Mouse (Mus musculus): ENCODE data around the gene Prss33.
A peak's percentile ranks its signal among the peaks of the same experiment; 100 is the strongest.

The Prss33 gene

DNA sequence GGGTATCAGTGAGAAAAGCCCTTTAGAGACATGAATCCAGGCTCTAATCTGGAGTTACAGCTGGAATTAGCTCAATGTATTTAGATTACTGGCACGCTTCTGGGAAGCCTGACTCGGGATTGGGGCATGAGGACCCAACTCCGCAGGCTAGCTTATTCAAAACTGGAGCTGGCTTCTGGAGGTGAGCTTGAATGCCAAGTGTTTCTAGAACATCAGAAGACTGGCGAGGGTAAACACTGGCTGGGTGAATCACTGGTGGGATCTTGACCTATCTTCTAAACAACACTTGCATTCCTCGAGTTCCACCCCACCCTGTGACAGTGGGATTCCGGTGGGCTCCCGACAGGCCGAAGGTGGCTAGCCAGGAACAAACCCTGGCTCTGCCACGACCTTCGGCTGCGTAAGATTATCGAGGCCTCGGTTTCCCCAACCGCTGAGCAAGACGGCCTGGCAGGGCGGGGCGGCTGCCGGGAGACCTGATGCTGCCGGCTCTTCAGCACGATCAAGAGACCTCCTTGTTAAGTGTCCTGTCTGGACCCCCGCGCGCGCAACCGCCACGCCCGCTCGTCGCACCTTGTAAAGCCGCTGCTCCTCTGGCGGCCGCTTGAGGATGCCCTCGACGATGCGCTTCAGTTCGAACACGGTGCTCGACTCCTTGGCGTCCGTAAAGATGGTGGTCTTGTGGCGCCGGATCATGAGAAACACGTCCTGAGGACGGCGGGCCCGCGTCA is 7.4 kb downstream of the Prss33 start:
- ATAC-seq (ENCODE audit: insufficient number of reproducible peaks, low FRiP score, low TSS enrichment): peak; percentile 11; the same call in 1 of the 2 replicates

DNA sequence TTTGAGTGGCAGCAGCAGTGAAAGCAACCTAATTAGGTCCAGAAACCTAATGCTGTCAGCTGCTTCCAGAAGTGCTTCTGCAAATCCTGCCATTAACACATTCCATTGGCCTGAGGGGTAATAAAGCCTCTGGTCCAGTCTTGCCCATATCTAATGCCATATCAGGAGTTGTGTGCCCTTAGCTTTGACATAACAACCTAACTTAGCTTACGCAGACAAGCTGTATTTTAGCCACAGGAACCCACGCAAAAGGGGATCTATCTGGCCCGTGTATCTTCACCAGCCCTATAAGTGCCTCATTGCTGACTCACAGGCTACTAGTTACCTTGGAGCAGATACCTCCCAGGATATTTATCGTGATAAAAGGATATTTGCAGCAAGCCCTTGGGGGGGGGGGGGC is 10.3 kb downstream of the Prss33 start:
- no peak for ATAC-seq (ENCODE audit: insufficient number of reproducible peaks, low FRiP score, low TSS enrichment)

DNA sequence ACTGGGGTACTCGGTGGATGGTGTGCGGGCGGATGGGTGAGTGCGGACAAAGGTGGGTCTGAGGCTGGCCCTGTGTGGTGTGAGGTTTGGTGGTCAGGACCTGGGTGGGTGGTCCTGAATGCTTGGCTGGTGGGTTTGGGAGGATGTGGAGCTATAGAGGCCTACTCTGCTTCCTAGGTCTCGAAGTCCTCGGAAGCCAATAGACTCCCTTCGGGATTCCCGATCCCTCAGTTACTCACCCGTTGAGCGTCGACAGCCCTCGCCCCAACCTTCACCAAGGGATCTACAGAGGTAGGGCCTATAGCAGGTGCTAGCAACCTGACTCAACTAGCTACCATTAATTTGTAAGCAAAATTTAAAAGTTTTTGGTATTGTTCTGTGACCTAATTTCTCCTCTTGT is 12.2 kb downstream of the Prss33 start:
- no peak for ATAC-seq (ENCODE audit: insufficient number of reproducible peaks, low FRiP score, low TSS enrichment)

DNA sequence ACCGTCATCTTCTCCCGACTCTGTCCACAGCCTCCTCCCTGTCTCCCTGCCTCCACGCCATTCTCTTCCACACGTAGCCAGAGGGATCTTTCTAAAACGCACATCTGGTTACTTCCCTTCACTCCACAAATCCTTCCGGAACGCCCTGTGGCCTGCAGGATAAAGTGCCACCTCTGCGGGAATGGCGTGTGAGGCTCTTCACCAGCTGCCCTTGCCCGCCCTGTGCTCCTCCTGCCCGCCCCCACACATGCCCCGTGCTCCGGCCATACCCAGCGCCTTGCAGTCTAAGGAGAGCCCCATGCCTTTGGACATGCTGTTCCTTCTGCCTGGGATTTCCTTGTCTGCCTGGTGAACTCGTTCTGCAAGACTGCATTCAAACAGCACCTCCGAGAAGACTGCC is 12.8 kb downstream of the Prss33 start:
- no peak for ATAC-seq (ENCODE audit: insufficient number of reproducible peaks, low FRiP score, low TSS enrichment)

DNA sequence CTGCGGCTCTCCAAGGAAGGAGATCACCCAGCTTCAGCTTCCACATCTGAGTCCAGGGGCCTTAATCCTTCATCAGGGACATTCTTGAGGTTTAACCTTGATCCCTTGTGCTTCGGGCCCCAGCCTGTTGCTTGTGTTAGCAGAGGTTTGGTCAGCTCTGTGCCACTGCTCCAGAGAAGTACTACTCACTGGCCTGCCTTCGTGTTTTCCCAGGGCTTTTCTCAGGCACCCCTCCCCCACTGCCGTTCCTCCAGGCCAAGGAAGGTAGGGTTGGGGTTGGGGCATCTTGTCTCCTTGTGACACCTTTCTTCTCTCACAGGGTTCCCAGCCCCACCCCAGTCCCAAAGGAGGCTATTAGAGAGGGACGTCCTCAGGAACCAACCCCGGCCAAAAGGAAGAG is 13.8 kb downstream of the Prss33 start:
- ATAC-seq (ENCODE audit: insufficient number of reproducible peaks, low FRiP score, low TSS enrichment): no peak

DNA sequence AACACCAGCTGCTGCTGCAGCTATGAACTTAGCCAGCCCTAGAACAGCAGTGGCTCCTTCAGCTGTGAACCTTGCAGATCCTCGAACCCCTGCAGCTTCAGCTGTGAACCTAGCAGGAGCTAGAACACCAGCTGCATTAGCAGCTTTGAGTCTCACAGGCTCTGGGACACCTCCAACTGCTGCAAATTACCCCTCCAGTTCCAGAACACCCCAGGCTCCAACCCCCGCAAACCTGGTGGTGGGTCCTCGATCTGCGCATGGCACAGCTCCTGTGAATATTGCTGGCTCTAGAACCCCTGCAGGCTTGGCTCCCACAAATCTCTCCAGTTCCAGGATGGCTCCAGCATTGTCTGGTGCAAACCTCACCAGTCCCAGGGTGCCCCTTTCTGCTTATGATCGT is 15.1 kb downstream of the Prss33 start:
- ATAC-seq (ENCODE audit: insufficient number of reproducible peaks, low FRiP score, low TSS enrichment): no peak

DNA sequence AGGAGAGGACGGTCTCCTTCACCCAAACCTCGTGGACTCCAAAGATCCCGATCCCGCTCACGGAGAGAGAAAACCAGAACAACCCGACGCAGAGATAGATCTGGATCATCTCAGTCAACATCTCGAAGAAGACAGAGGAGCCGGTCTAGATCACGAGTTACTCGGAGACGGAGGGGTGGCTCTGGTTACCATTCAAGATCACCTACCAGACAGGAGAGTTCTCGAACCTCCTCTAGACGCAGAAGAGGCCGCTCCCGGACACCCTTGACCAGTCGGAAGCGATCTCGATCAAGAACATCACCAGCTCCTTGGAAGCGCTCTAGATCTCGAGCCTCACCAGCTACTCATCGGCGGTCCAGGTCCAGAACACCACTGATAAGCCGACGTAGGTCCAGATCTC is 16.6 kb downstream of the Prss33 start:
- ATAC-seq (ENCODE audit: insufficient number of reproducible peaks, low FRiP score, low TSS enrichment): no peak

DNA sequence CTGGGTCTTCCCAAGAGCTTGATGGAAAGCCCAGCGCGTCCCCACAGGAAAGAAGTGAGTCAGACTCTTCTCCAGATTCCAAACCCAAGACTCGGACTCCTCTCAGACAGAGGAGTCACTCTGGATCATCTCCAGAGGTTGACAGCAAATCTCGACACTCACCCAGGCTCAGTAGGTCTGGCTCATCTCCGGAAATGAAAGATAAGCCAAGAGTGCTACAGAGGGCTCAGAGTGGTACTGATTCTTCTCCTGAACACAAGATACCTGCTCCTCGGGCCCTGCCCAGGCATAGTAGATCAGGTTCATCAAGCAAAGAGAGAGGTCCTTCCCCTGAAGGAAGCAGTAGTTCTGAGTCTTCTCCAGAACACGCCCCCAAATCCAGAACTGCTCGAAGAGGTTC is 17.3 kb downstream of the Prss33 start:
- no peak for ATAC-seq (ENCODE audit: insufficient number of reproducible peaks, low FRiP score, low TSS enrichment)

DNA sequence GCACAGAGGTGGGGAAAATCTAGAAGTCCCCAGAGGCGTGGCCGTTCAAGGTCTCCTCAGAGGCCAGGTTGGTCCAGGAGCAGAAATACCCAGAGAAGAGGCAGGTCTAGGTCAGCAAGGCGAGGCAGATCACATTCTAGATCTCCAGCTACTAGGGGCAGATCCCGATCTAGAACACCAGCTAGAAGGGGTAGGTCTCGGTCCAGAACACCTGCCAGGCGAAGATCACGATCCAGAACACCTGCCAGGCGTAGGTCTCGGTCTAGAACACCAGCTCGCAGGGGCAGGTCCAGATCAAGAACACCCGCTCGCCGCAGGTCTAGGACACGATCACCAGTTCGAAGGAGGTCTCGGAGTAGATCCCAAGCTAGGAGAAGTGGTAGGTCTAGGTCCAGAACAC is 20.2 kb downstream of the Prss33 start:
- no peak for ATAC-seq (ENCODE audit: insufficient number of reproducible peaks, low FRiP score, low TSS enrichment)

DNA sequence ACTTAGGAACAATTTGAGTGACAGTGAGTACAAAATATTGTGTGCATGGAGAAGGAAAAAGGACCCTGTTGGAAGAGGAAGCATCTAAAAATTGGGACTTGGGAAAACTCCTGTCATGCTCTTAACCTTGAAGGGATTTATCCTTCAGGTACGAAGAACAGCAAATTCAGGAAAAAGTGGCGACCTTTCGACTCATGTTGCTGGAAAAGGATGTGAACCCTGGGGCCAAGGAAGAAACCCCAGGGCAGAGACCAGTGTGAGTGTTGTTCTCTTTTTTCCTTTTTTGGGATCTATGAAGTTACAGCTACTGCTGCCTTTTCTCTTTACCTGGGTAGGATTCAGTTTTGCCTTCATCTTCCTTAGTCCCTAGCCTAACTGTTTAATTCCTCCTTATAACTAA is 27.9 kb downstream of the Prss33 start:
- no peak for ATAC-seq (ENCODE audit: insufficient number of reproducible peaks, low FRiP score, low TSS enrichment)

DNA sequence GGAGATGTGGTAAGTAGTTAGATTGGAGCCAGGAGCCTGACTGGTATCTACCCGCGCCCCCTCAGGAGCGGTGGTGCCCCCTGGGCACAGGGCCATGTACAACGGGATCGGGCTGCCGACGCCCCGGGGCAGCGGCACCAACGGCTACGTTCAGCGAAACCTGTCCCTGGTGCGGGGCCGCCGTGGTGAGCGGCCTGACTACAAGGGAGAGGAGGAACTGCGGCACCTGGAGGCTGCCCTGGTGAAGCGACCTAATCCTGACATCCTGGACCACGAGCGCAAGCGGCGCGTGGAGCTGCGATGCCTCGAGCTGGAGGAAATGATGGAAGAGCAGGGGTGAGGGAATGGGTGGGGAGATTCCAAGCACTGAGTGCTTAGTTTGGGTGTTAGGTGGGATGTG is 29.0 kb downstream of the Prss33 start:
- no peak for ATAC-seq (ENCODE audit: insufficient number of reproducible peaks, low FRiP score, low TSS enrichment)

DNA sequence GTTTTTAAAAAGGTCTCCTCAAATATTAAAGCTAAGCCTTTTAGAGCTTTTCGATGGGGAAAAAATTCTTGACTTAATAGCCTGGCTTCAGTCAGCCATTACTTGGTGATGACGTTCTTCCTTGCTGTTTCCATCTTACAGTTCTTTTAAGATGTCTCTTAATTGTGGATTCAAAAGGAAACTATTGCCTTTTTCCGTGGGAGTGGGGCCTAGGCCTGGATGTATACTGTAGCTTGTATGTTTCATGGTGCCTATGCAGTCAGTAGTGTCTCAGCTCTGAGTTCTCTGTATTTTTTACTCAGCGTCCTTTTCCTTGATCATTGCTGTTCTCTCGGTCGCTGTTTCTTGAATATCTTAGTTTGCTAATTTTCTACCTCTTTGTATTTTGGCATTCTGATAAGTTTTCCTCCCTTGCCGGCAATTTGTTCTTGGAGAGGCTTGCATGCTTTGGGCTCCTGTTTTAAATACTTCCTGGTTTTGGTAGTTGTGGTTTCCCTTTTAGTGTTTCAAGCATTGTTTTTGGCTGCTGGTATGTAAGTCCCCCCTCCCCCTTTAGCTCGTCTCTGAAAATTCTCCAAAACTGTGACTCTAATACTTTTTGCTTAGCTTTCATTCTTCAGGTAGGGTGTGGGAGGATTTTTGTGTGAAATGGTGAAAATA is 31.3 kb downstream of the Prss33 start:
- ATAC-seq (ENCODE audit: insufficient number of reproducible peaks, low FRiP score, low TSS enrichment): no peak

DNA sequence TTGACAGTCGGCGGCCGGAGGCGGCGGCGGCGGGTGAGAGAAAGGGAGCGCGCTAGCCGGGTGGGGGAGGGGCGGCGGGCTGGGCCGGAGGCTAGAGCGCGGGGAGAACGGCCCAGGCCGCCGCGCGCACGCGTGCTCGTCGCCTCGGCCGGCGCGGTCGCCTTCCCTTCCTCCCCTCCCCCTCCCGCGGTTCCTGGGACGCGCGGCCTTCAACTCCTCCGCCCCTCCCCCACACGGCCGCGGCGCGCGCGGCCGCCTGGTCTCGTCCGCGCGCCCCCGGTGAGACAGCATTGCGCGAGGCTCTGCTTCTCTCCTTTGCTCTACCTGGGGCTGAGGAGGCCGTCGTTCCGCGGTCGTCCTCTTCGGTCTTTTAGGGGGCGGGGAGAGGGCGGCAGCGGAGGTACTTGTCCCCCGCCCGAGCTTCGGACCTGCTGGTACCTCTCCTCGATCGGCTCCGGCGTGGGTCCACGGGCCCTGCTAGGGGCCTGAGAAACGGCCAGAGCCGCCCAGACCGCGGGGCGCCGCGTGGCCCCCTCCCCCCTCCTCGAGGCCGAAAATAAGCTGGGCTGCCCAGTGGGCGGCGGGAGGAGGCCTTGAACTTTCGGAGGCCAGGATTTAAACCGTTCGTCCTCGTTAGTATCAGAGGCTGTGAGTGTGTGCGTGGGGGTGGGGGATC is 32.4 kb downstream of the Prss33 start:
- ATAC-seq (ENCODE audit: insufficient number of reproducible peaks, low FRiP score, low TSS enrichment): 0 out of 2 replicates have a peak, but pooled peaks have one; percentile 4

DNA sequence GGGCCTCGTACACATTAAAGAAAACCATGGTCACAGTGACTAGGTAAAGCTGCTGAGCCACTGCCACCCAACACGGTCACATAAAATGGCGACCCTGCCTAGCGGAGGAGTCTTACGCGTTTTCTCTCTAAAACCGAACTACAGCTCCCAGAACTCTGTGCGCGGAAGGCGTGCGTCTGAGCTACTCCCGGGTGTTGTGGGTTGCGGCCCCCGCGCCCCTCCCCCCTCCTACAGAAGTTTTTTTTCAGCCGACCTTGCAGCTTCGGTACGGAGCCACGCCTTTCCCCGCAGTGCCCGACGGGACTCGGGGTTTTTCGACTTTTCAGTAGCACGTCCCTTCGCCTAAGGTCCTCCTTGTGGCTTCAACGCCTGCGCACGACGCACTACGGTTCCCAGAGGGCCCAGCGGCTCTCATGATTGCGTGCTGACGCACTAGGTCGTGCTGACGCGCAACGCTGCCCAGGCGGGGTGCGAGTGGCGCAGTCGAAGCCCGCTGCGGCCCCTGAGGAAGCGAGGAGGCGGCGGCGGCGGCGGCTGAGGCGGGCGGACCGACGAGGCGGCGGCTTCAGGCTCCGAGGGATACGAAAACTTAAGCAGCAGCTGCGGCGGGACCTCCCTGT is 33.0 kb downstream of the Prss33 start:
- peak; percentile 98 for ATAC-seq (ENCODE audit: insufficient number of reproducible peaks, low FRiP score, low TSS enrichment)

DNA sequence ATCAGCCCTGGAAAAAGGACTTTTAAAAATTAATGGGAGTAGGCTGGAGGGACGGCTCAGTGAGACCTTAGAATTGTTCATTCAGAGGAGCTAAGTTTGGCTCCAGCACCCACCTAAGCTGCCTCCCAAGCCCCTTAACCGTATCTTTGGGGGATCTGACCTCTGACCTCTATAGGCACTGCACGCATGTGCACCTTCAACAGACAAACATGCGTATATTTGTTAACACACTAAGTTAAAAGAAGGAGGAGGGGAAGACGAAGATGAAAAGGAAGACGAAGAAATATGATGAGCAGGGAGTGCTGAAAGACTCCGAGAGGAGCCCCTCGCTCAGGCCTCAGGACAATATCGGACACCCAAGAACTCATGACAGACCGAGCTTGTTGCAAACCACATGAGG is 34.2 kb downstream of the Prss33 start:
- ATAC-seq (ENCODE audit: insufficient number of reproducible peaks, low FRiP score, low TSS enrichment): no peak

DNA sequence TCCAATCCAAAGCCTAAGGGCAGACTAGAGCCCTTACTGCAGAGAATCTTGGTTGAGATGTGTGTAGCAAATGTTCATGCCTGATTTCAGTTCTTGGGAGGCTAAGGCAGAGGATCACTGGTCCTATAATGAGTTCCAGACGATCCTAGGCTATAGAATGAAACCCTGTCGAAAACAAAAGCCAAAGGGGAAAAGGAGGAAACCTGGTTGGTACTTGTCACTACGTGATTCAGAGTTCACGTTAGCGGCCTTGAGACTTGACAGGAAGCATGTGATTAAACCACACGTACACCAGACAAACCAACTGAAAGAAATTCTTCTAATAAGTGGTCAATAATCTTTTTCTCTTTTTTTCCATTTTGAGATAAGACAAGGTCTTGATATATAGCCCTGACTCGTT is 38.5 kb downstream of the Prss33 start:
- ATAC-seq (ENCODE audit: insufficient number of reproducible peaks, low FRiP score, low TSS enrichment): no peak

DNA sequence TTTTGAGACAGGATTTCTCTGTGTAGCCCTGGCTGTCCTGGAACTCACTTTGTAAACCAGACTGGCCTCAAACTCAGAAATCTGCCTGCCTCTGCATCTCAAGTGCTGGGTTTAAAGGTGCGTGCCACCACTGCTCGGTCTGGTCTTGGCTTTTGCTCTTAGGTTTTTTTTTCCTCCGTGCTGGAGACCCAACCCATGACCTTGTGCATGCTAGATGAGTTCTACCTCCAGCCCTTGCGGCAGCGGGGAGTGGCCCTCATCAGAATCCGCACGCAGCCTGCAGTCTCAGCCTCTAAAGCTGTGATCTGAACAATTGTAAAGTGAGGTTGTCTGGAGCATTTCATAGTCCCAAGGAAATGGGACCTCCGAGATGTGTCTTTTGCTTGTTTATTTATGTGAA is 40.5 kb downstream of the Prss33 start:
- no peak for ATAC-seq (ENCODE audit: insufficient number of reproducible peaks, low FRiP score, low TSS enrichment)

DNA sequence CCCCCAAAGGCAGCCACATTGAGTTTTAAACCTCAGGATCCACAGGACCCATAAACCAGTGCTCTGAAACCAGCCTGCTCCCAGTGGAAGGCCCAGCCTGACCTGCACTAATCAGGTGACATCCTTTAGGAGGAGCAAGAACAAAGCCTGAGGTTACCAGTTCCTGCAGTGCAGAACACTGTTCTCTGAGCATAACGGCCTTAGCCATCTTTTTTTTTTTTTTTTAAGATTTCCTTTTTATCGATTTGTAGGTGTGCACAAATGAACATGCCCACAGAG is 44.8 kb downstream of the Prss33 start:
- no peak for ATAC-seq (ENCODE audit: insufficient number of reproducible peaks, low FRiP score, low TSS enrichment)

DNA sequence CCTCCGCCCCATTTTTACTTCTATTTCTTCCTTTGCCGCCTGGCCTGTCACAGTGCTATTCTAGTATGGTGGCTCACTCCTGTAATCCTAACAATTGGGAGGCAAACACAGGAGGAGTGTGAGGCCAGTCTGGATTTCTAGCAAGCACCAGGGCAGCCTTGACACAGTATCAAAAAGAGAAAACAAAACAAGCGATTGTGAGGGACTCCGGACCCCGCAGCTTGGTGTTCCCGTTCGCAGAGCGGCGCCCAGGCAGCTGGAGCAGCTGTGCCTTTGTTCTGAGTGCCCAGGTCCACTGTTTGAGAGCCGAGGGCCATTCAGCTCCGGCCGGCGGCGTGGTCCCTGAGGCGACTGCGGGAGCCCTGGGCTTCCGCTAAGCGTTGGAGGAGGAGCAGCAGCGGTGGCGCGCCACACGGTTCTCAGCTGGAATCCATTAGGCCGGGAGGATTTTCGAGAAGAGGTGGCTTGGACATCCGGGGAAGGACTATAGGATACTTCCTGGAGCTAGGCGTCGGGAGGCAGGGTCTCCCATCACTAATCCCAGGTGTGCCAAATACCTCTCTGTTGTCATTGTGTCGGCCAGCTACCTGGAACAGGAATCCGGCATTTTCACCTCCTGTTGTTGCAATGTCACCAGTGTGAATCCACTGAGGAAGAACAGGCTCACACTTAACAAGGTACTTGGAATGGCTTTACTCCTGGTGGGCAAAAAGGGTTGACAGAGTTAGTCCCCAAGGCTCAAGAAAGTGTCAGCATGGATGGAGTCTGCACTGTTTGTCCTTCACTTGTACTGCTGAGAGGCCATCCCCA is 45.4 kb downstream of the Prss33 start, which contains the start of gene Srrm2:
Gene Srrm2, plus strand, starts transcription at position 264 of the 810 bp plus-strand sequence.
- 0 out of 2 replicates have a peak, but pooled peaks have one; percentile 36 for ATAC-seq (ENCODE audit: insufficient number of reproducible peaks, low FRiP score, low TSS enrichment)

DNA sequence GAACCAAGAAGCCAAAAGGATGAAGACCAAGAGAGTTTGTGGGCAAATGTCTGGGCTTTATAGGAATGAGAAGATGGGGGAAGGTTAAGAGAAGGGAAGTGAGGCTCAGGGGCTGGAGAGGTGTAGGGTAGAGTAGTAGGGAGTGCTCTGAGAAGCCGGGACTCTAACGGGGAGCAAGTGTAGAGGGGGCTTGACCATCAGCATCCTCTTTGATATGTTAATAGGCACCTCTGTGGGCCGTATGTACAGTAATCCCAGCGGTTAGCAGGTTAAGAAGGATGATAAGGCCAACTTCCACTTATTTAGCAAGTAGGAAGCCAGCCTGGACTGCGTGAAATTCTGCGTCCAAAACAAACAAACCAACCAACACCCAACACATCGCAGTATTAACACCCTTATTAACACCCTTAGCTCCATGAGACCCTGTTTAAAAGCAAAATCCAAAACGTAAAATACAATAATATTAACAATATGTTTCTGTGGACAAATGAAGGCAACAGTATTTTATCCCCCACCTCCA is 46.0 kb downstream of the Prss33 start:
- ATAC-seq (ENCODE audit: insufficient number of reproducible peaks, low FRiP score, low TSS enrichment): no peak

Measured in cerebellum, adult (tissue).